Mouse (Mus musculus): ENCODE data around the gene Gm49345. TPM values are rescaled to one million over a fixed set of nuclear protein-coding genes. Genes with fewer than 3 reads are reported as not detected.
"Not testable (repeated sequence)": the region's sequence is repeated elsewhere in the genome, so short reads cannot be mapped to it uniquely, and the experiment has no call there.

Gene Gm49345
- 1 to 10 TPM; 1.1 TPM for total RNA-seq (2021)
- long read RNA-seq, experiment 1, partial matches to known transcripts = 0 of 1 reads
- long read RNA-seq, experiment 1, other reads (novel, unspliced or antisense) = 1 of 1 reads
- long read RNA-seq, experiment 2, partial matches to known transcripts = 0 of 1 reads
- long read RNA-seq, experiment 2, other reads (novel, unspliced or antisense) = 1 of 1 reads

GRCm38 (mm10) chr13:67637294-67638007 lies at the start of gene Gm49345, which contains the start of gene Zfp729a:
Gene Gm49345, minus strand, starts transcription at chr13:67637769.
Gene Zfp729a, minus strand, starts transcription at chr13:67637791.
- intact Hi-C loops (cut with DNase I) = loop anchor here (1.0 to 5.0 kb wide), 4 partner anchors 28 to 205 kb away; partner anchors contain the start of gene Zfp729b
- DNase-seq (ENCODE audit: low spot score in 2 of 2) = peak; percentile 87 to 91

- DNase-seq (ENCODE audit: low spot score in 2 of 2) = no peak
- intact Hi-C loops (cut with DNase I) = no loop called here
Observed at GRCm38 (mm10) chr13:67686971-67687370, 49.4 kb upstream of the Gm49345 start, which contains the start of gene Zfp738. Gene Zfp738, minus strand, starts transcription at chr13:67687071.

GRCm38 (mm10) chr13:67683841-67684240 lies 46.3 kb upstream of the Gm49345 start:
- intact Hi-C loops (cut with DNase I) = loop anchor here (2.0 to 5.0 kb wide), 2 partner anchors 47 to 163 kb away; partner anchors contain the start of genes Gm49345 and Zfp729a
- not testable (repeated sequence) for DNase-seq (ENCODE audit: low spot score in 2 of 2)

GRCm38 (mm10) chr13:67682959-67683735 lies 45.6 kb upstream of the Gm49345 start:
- peak; percentile 87 to 94 for DNase-seq (ENCODE audit: low spot score in 2 of 2)
- intact Hi-C loops (cut with DNase I) = loop anchor here (2.0 to 5.0 kb wide), 2 partner anchors 46 to 164 kb away; partner anchors contain the start of genes Gm49345 and Zfp729a

GRCm38 (mm10) chr13:67674902-67675301 lies 37.3 kb upstream of the Gm49345 start:
- intact Hi-C loops (cut with DNase I) = no loop called here
- DNase-seq (ENCODE audit: low spot score in 2 of 2) = no peak

GRCm38 (mm10) chr13:67652496-67652895 lies 14.9 kb upstream of the Gm49345 start:
- intact Hi-C loops (cut with DNase I) = no loop called here
- DNase-seq (ENCODE audit: low spot score in 2 of 2) = no peak

GRCm38 (mm10) chr13:67610108-67610507 lies 27.5 kb downstream of the Gm49345 start:
- intact Hi-C loops (cut with DNase I) = no loop called here
- DNase-seq (ENCODE audit: low spot score in 2 of 2) = peak in 1 of 2 experiments; percentile 26

- peak; percentile 92 to 93 for DNase-seq (ENCODE audit: low spot score in 2 of 2)
- intact Hi-C loops (cut with DNase I) = loop anchor here (1.0 kb wide), 1 partner anchor 28 kb away; the partner anchor contains the start of genes Gm49345 and Zfp729a
Observed at GRCm38 (mm10) chr13:67609066-67609876, 28.3 kb downstream of the Gm49345 start, which contains the start of gene Zfp729b. Gene Zfp729b, minus strand, starts transcription at chr13:67609707.

- no peak for DNase-seq (ENCODE audit: low spot score in 2 of 2)
- intact Hi-C loops (cut with DNase I) = no loop called here
Observed at GRCm38 (mm10) chr13:67572591-67573189, 64.9 kb downstream of the Gm49345 start.

- no peak for DNase-seq (ENCODE audit: low spot score in 2 of 2)
- intact Hi-C loops (cut with DNase I) = loop anchor here (2.0 kb wide), 1 partner anchor 27 kb away; the partner anchor contains the start of genes Gm26965 and Zfp87
Observed at GRCm38 (mm10) chr13:67553730-67554129, 83.8 kb downstream of the Gm49345 start, which contains the start of gene Zfp748. Gene Zfp748, minus strand, starts transcription at chr13:67553830.

- DNase-seq (ENCODE audit: low spot score in 2 of 2) = peak; percentile 89
- intact Hi-C loops (cut with DNase I) = loop anchor here (2.0 kb wide), 1 partner anchor 26 kb away; the partner anchor contains the start of genes Gm26965 and Zfp87
Observed at GRCm38 (mm10) chr13:67552505-67553346, 84.8 kb downstream of the Gm49345 start.

- no peak for DNase-seq (ENCODE audit: low spot score in 2 of 2)
Observed at GRCm38 (mm10) chr13:67545941-67546340, 91.6 kb downstream of the Gm49345 start.

More at GRCm38 (mm10) chr13:67545941-67546340, 91.6 kb downstream of the Gm49345 start:
- intact Hi-C loops (cut with DNase I) = no loop called here

Other genes starting within 250 kb of the Gm49345 start
- gene Zfp429, start 237.9 kb downstream of the Gm49345 start, total RNA-seq (2021) = 1 to 10 TPM in 1 of 2 experiments, under 1 TPM in 1; 0.86 to 2.2 TPM
- gene Zfp459, start 216.4 kb downstream of the Gm49345 start, total RNA-seq (2021) = 1 to 10 TPM; 7.0 to 8.6 TPM
- gene Zfp874a, start 186.1 kb downstream of the Gm49345 start, total RNA-seq (2021) = 10 to 100 TPM; 11.0 to 12.4 TPM
- 10 to 100 TPM; 14.5 to 15.9 TPM for gene Zfp874b, start 153.5 kb downstream of the Gm49345 start, total RNA-seq (2021)
- 1 to 10 TPM; 6.3 to 8.7 TPM for gene Zfp58, start 137.2 kb downstream of the Gm49345 start, total RNA-seq (2021)
- under 1 TPM in 1 of 2 experiments, not detected in 1; 0.40 TPM for gene Gm26965, start 111.6 kb downstream of the Gm49345 start, total RNA-seq (2021)
- 10 to 100 TPM; 23.0 to 24.8 TPM for gene Zfp87, start 111.6 kb downstream of the Gm49345 start, total RNA-seq (2021)
- 1 to 10 TPM; 9.3 to 9.8 TPM for gene Zfp748, start 83.9 kb downstream of the Gm49345 start, total RNA-seq (2021)
- gene Zfp729b, start 28.1 kb downstream of the Gm49345 start, total RNA-seq (2021) = 1 to 10 TPM; 8.7 to 9.2 TPM
- 1 to 10 TPM; 7.2 to 9.8 TPM for gene Zfp729a, start within 50 bp of the Gm49345 start, total RNA-seq (2021)
- 10 to 100 TPM; 23.5 to 24.2 TPM for gene Zfp738, start 49.3 kb upstream of the Gm49345 start, total RNA-seq (2021)
- 10 to 100 TPM; 13.2 to 13.7 TPM for gene Zfp65, start 91.4 kb upstream of the Gm49345 start, total RNA-seq (2021)
- 1 to 10 TPM; 5.0 to 5.8 TPM for gene Zfp85, start 117.5 kb upstream of the Gm49345 start, total RNA-seq (2021)
- 1 to 10 TPM; 3.6 to 5.5 TPM for gene Zfp493, start 141.9 kb upstream of the Gm49345 start, total RNA-seq (2021)
- gene Zfp273, start 176.0 kb upstream of the Gm49345 start, total RNA-seq (2021) = 1 to 10 TPM; 5.8 to 7.2 TPM
- 10 to 100 TPM in 1 of 2 experiments, 1 to 10 TPM in 1; 7.0 to 10.2 TPM for gene Gm10037, start 193.3 kb upstream of the Gm49345 start, total RNA-seq (2021)
- gene BC048507, start 225.6 kb upstream of the Gm49345 start, total RNA-seq (2021) = not detected